Mouse (Mus musculus): ENCODE measurements at regions not wholly inside any gene's neighbourhood (a gene's known extent, or its start where the extent isn't known, plus 50 kb on each side); places are given as distances from the start of the nearest gene placed in this dataset.

DNA sequence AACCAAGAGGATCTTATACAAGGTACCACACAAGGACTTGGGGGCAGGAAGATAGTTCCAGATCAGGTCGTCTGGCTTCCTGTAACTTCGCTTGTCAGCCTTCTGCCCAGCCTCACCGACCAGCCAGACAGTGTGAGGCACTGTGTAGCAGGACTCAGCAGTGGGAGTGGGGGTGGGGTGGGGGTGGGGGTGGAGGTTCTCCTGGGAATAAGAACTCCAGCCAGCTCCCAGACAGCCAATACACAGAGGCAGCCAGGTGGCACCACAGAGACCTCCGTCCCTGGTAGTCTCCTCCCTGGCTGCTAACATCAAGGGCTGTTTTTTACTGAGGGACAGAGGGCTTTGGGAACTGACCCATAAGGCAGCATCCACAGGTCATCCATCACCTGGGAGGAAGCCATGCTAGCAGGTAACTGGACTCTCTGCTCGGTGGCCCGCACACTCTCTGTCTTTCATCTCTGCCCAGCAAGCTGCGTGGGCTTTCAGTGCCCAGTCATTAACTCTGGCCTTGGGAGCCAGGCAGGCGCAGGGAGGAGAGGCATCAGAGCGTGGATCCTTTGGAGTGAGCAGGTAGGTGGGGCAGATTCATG is 60.3 kb upstream of the Wnt4 start:
- no peak for DNase-seq (ENCODE audit: low spot score in 2 of 2)

DNA sequence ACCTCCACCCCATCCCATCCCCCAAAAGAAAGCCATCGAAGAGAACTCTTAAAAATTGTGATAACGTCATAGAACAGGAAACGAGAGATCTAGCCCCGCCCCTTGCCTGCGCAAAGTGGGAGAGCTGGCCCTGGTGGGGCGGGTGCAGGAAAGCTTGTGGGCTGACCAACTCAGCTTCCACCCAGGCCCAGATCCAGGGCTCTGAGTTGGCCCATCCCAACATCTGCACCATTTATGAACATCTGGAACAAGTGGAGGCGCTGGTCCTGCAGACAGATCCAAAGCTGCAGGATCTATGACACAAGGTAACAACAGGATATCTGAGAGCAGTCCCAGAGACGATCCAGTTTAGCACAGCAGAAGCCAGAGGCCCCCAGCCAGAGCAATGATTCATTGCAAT is 62.7 kb upstream of the Wnt4 start:
- DNase-seq (ENCODE audit: low spot score in 2 of 2): no peak

DNA sequence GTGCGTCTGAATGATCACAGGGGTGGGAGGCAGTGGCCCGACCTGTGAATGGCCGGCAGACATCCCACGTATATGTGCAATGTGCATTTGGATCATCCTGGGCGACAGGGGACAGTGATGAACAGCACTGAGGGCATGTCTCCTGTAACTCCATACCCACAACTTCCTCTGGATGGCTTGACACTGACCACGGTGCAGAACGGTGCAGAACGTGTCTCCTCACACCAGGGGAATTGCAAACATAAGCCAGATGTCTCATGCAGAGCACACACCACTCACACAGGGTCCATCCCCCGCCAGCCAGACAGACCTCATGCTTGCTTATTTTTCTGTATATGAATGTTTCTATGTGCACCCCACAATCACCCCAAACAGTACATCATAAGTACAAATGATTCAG is 64.4 kb upstream of the Wnt4 start:
- DNase-seq (ENCODE audit: low spot score in 2 of 2): no peak

DNA sequence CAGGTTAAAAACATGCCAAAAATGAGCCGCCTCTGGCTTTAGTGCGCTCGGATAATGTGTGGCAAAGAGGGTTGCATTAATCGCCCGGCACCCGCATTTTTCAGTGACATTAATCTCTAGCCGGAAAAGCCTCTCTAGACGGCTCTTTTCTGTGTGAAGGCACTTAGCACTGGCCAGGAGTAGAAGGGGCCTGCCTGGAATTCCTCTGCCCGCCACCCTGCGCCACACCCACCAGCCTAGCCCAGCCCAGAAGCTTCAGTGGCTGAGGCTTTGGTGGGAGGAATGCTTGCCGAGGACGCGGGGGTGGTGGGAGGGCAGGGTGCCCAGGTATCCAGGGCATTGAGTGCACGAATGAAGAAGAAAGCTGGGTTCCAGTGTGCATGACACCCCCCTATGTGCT is 65.2 kb upstream of the Wnt4 start:
- no peak for DNase-seq (ENCODE audit: low spot score in 2 of 2)

DNA sequence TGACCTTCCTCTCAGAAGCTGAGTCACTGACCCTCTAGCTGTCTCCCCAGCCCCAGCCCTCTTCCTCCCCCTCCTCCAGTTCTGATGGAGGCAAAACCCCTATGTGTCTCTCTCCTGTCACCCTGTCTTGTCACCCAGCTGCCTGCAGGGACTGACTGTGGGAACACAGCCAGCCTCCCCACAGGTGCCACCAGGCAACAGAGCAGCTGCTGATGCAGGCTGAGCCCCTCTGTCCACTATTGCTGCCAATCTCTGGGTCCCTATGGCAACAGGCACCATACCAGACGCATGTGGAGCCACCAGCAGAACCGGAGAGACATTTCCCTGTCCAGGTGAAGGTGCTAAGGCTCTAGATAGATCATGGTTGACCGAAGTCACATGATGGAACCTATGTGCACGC is 66.0 kb upstream of the Wnt4 start:
- DNase-seq (ENCODE audit: low spot score in 2 of 2): no peak

DNA sequence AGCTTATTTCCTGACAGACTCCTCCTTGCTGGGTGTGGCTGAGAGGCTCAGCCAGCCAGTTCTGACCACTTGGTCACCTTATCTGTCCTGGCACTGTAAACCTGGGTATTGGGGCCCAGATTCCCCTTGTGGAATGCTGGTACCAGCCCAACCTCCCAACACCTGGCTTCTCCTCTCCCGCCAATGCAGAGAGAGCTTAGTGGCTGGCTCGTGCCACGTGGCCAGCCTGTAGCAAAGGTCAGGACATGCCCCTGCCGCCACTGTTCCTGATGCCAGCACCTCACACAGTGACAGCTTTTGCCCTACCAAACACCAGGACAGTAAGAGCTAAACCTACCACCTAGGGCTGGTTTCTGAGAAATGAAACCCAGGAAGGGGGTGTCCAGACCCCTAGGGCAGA is 66.8 kb upstream of the Wnt4 start:
- DNase-seq (ENCODE audit: low spot score in 2 of 2): no peak

DNA sequence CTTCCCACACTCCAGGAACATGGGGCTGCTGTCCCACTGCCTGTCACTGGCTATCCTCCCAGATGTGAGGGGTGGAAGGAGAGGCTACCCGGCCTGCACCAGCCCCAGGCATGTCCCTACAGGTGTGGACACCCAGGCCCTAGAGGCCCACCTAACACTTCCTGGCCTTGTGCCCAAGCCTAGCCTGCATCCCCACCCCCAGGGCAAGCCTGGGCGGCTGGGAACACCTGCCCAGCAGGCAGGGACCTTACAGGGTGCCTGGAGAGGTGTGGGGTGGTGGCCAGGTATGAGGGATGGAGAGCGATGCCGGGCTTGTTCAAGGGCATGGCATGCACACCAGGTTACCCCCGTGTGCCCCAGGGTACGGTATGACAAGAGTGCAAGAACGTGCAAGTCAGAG is 76.3 kb upstream of the Wnt4 start:
- DNase-seq (ENCODE audit: low spot score in 2 of 2): no peak

DNA sequence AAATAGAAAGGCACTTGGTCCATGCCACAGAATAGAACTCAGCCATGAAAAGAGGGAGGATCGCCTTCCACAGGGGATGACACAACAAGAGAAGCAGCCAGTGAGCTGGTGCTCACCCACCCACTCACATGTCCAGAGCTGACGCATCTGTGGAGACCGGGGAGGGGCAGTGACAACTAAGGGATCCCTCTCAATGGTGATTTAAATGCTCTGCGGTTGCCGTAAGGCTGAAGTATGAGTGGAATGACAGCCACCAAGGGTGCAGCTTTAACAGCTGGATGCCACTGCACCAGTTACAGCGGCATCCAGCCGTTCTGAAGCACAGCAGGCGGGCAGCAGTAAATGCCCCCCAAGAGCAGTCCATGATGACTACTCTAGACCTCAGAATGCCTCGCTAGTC is 76.9 kb upstream of the Wnt4 start:
- DNase-seq (ENCODE audit: low spot score in 2 of 2): no peak

DNA sequence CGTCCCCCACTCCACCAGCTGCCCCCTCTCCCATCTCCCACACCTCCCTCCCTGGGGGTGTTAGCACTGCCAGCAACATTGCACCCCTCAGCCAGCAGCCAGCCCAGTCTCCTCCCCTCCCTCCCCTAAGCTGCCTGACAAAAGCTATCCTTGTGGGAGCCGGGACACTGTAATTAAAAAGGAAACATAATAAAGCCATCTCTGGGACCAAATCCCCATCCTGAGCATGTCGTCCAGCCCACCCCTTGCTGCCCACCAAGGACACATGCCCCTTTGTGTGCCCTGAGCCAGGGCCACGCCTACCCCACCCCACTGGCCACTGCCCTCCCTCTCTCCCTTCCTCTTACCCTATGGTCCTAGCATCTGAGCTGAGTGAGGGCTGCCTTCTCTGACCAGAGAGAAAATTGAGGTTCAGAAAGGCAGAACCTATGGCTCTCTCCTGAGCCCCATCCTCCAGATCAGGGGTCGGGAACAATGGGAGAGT is 80.8 kb upstream of the Wnt4 start:
- DNase-seq (ENCODE audit: low spot score in 2 of 2): no peak

DNA sequence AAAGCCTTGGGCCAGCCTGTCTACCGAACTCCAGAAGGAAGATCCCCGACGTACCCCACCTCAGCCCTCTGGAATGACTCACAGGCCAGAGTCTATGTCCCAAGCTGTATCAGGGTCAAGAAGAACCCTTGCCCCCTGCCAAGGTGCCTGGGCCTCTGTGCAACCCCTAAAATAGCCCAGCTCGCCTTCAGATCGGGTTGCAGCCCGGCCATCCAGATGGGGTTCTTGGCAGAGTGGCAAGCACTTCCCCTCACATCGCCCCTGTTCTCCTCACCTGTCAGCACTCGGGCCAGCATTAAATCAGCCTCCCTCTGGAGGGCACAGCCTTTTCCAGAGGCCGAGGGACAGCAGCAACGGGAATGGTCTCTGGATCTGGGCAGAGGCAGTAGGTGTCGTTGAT is 83.2 kb upstream of the Wnt4 start:
- no peak for DNase-seq (ENCODE audit: low spot score in 2 of 2)

DNA sequence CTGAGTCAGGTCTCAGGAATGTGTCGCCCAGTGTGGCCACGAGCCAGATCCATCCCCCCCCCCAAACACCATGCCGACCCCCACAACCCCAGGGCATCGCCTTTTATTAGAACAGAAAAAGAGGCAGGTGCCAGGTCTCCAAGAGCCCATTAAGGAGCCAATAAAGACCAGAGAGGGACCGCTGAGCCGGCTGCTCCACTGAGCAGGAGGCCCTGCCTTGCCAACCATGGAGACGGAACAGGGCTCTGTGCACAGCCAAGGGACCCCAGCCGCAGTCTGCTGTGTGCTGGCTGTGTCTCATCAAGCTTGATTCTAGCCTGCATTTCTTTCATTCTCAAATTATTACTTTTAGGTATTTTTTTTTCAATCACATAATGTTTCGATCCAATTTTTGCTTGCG is 86.7 kb upstream of the Wnt4 start:
- DNase-seq (ENCODE audit: low spot score in 2 of 2): no peak

DNA sequence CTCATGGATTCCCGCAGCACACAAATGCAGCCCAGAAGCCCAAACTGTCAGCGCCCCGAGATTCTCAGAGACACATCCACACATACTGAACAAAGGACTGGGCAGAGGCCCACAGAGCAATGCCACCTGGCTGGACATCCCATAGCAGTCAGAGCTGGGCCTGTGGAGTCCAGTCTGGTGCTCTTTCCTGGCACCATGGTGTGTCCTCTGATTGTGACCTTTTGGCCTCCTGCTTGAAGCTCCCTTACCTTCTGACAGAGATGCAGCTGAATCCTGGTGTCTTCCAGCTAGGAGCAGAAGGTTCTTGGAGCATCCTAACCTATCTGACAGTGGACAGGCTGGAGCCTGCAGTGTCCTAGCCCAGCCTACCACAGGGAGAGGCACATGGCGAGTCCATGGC is 87.5 kb upstream of the Wnt4 start:
- DNase-seq (ENCODE audit: low spot score in 2 of 2): no peak

DNA sequence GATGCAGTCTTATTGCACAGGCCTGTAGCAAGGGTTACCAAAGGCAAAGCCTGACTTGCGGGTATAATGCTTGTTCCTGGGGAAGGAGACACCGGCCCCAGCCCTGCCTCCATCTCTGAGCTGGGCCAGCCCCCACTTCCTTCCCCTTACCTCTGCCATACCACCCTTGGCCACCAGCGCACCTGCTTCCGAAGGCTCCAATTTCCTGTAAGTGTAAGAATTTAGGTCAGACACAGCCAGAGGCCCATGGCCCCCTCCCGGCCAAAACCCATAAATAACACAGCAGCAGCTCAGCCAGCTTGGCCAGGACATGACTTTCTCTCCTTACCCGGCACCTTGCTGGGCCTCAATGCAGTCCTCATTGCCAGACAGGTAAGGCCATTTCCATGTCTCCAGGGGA is 88.2 kb upstream of the Wnt4 start:
- peak; percentile 72 to 73 for DNase-seq (ENCODE audit: low spot score in 2 of 2)

DNA sequence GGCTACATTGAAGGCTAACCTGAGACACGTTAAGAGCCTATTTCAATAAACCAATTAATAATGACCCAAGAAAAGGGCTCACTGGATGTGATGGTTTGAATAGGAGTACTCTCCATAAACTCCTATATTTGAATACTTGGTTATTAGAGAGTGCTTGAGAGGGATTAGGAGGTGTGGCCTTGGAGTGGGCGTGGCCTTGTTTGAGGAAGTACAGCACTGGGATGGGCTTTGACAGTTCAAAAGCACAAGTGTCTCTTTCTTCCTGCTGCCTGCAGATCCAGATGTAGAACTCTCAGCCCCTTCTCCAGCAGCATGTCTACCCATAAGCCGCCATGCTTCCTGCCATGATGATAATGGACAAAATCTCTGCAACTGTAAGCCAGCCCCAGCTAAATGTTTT is 89.7 kb upstream of the Wnt4 start:
- DNase-seq (ENCODE audit: low spot score in 2 of 2): no peak

DNA sequence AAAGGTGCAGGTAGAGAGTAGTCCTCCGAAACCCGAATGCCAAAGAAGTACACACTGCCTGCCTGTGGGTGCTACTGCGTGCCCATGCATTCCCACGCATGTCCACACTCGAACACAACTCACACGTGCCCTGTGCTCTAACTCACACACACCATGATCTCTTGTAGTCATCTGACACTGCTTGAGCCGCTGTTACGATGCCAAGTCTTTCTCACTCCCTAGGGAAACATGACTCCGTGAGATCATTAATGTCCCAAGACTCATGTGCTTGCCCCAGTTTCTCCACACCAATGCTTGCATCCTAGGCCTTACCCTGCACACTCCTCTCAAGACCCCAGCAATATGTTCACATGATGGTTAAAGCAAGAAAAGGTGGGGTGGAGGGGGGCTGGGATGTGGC is 90.2 kb upstream of the Wnt4 start:
- no peak for DNase-seq (ENCODE audit: low spot score in 2 of 2)

DNA sequence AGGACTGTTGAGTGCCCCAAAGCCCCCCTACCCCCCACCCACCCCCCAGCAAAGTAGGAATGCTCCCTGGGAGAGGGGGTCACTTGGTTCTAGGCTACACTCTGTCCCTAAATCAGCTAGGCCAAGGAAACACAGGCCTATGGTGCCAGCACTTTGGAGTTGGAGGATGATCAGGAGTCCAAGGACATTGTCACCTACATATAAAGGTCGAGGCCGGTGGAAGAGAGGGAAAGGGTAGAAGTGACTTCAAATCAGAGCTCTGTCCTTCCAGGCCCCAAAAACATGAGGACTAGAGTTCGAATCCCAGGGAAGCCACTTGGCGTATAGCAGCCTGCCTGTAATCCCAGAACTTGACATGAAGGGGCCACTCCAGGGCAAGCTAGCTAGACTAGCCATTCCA is 92.3 kb upstream of the Wnt4 start:
- DNase-seq (ENCODE audit: low spot score in 2 of 2): no peak

DNA sequence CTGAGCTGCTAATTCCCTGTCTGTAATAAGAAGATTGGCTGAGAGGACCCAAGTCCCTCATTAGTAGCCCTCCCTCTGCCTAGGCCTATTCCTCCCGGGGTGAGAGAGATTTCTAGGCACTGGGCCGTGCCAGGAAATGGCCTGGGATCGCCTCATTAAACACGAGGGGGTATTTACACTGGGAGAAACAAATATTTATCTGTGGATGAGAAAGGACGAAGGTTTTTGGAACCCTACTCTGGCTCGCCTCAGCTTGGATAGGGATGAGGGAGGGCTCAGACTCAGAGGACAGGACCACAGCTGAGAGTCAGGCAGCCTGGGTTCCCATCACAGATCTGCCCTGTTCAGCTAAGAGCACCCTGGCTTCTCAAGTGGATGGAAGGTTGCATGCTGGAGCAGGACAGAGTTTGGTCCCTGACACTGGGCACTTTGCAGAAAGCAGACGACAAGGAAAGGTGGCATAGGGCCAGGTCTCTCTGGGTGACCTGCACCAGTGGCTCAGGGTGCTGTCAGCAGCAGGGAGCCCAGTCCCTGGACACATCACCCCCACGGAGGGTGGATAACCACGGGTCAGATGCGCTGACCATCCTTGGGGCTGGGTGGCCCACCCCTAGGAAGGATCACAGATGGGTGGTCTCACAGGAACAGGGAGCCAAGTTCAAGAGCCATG is 94.0 kb upstream of the Wnt4 start:
- no peak for DNase-seq (ENCODE audit: low spot score in 2 of 2)

DNA sequence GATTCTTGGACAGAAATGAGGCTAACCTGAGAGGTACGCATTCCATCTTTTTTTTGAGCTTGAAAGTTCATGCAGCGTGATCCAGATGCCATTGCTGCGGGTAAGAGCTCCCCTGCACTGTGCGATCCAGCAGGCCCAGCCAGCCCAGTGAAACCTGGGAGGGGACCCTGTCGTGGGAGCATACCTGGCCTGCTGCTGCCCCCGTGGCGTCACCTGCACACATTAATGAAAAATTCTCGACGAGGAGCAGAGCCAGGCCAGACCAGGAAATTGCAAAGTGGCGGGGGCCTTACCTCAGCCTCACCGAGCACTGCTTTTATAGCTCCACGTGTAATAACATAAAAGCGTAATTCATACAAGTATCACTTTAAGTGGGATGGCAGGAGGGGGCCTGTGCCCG is 94.7 kb upstream of the Wnt4 start:
- no peak for DNase-seq (ENCODE audit: low spot score in 2 of 2)

DNA sequence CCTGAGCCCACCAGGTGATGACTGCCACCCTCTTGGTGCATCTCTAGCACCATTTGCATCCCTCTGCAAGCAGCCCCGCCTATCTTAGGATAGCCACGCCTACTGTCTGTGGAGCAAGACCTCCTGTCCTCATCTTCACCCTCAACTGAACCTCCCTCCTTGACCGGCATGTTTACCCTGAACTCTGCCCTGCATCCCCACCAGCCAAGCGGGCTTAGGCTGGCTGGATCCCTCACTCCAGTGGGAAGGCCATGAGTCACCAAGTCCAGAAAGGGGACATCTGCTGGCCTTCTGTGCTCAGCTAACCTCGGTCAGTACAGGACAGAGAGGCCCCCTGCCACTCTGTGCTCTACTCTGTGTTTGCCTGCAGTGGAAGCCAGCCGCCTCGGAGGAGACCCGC is 96.0 kb upstream of the Wnt4 start:
- DNase-seq (ENCODE audit: low spot score in 2 of 2): no peak

DNA sequence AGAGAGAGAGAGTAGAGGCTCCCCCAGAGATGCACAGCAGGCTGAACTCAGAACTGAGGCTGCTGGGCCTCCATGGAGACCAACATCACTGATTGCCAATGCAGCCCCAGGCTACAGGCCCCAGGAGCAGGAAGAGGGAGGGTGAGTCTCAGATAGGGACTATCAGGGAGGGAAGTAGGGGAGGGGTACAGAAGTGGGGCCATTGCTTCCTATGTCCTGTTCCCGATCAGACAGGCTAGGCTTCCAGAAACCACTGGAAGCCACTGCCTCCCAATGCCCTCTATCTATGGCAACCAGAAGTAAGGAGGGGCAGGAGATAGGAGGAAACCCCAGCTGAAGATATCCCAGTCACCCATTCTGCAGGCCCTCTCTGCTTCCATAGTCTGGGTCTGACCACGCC is 97.2 kb upstream of the Wnt4 start:
- DNase-seq (ENCODE audit: low spot score in 2 of 2): no peak

DNA sequence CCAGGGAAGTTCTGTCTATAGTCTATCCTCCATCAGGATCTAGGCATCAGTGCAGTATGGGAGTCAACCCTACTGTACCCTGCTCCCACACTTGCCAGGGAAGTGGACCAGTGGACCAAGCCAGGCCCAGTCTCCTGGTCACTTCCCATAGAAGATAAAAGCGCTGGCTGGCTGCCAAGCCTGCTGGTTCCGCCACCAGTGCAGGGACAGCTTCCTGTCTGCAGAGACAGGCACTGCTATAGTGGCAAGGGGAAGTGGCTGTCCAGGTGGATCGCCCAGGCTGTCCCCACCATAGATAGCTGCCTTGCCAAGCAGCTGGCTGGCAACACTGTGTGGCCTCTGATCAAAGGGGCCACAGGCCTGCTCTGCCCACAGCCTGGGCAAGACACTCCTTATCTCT is 98.5 kb upstream of the Wnt4 start:
- DNase-seq (ENCODE audit: low spot score in 2 of 2): no peak

DNA sequence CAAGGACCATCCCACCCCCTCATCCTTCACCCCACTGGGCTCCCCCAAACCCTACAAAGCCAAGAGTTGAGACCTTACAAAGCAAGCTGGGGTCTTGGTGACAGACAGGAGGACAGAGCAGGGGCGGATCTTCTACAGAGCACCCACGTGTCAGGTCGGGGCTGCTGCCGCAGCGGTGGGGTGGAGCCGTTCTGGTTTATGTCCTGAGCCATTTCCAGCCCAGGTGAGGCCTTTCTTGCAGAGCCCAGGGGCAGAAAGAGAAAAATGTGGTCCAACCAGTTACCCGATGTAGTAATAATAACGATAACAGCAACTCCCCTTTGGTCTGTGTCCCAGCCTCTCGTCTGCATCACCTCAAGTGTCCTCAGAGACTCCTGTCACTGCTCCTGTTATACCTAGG is 112.4 kb upstream of the Wnt4 start:
- no peak for DNase-seq (ENCODE audit: low spot score in 2 of 2)

DNA sequence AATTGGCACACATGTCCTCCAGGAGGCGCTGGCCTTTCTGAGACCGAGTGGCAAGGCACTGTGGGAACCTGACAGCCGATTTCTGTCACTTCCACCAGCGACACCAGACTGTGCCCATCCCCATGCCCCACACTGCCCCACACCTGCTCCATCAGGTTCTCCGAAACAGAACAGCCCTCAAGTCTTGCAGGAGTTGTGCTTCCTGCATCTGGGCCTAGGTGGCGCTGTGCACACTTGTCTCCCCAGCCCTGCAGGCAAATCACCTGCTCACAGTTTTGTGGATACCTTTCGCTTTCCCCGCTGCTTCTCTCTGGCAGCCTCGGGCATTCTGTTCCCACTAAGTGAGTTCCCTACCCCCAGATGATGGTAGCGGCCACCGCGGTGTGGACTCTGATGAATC is 112.9 kb upstream of the Wnt4 start:
- DNase-seq (ENCODE audit: low spot score in 2 of 2): peak; percentile 44 to 80

DNA sequence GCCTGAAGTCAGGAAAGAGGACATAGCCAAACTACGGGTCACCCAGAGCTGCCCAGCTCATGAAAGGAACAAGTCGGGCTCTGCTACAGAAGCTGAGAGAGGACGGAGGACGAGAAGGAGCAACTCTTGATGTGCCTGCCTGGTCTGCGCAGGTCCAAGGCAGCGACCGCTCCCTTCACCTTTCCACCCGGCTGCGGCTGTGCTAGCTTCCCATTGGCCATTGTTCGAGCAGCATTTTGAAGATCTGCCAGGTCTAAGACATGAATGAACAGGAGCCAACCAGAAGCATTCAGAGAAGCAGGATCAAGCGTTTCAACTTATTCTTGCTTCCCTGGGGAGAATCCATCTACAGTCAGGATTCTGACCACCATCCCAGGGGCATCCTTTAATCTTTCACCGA is 113.3 kb upstream of the Wnt4 start:
- DNase-seq (ENCODE audit: low spot score in 2 of 2): no peak

Measured in thymus, postnatal 10 days (tissue).